Mouse (Mus musculus) CD4-positive naive resting alpha-beta T cell, adult 57 days (primary cell): ENCODE results near the gene Olfr945. TPM values are rescaled to one million over a fixed set of nuclear protein-coding genes. Genes with fewer than 3 reads are reported as not detected.

Source experiments
- total RNA-seq: library from RNA; stranded (reverse); gene quantifications from one replicate; pipeline ENCODE4 v1.2.4, GENCODE M21; 2023

The Olfr945 gene
- not detected for total RNA-seq

DNA sequence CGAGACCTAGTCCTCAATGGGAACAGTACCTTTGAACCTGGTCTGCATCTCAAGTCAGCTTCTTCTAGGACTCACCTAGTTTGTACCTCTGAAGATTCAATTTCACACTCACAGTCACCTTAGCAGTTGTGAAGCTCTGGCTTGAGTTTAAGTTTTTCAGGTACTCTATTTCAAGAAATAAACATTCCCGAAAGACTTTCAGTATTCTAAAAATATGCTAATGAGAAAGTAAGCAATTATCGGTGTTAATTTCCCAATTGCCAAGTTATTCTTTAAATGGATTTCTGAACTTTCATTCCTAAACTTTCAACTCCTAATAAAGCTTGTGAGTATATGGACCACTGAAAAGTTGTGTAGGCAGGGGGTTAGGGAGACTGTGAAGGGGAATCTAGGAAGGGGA is at the start of gene Olfr945:
TSS of gene Olfr945 (minus strand) at position 101 of the 400 bp plus-strand sequence.

DNA sequence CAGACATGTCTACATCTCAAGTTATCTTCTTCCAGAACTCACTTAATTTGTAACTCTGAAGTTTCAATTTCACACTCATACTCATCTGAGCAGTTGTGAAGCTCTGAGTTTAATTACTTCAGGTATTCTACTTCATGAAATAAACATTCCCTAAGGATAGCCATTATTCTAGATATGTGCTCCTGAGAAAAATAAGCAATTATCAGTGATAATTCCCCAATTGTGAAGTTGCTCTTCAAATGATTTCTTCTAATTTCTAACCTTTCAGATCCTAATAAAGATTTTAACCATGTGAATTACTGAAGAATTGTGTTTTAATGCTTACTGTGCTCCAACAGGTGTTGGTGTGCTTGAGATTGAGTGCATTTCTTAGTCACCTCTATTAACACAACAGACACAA is 49.3 kb upstream of the Olfr945 start, which contains the start of gene Olfr948:
TSS of gene Olfr948 (minus strand) at position 101 of the 400 bp plus-strand sequence.

DNA sequence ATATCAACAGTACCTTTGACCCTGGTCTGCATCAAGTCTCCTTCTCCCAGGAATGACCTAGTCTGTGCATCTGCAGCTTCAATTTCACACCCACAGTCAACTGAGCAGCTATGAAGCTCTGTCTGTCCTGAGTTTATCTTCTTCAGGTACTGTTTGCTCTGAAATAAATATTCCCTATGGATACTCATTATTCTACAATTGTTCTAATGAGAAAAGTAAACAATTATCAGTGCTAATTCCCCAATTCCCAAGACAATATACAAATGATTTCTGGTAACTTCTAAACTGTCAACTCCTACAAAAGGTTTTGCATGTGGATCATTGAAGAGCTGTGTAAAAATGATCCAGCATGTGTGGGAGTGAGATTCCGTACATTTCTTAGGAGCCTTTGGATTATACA is 26.7 kb downstream of the Olfr945 start, which contains the start of gene Olfr1537:
TSS of gene Olfr1537 (minus strand) at position 101 of the 400 bp plus-strand sequence.

Other genes starting within 250 kb of the Olfr945 start
- not detected for gene Olfr937, start 211.9 kb downstream of the Olfr945 start, total RNA-seq
- gene Olfr938, start 197.9 kb downstream of the Olfr945 start, total RNA-seq, result not detected
- not detected for gene Olfr27, start 148.7 kb downstream of the Olfr945 start, total RNA-seq
- gene Olfr943, start 110.5 kb downstream of the Olfr945 start, total RNA-seq, result not detected
- not detected for gene Olfr944, start 74.9 kb downstream of the Olfr945 start, total RNA-seq
- gene Olfr1537, start 26.8 kb downstream of the Olfr945 start, total RNA-seq, result not detected
- gene Olfr948, start 49.2 kb upstream of the Olfr945 start, total RNA-seq, result not detected
- gene Olfr951, start 110.6 kb upstream of the Olfr945 start, total RNA-seq, result not detected
- gene Olfr952, start 150.3 kb upstream of the Olfr945 start, total RNA-seq, result not detected
- not detected for gene Olfr954, start 179.9 kb upstream of the Olfr945 start, total RNA-seq
- not detected for gene Olfr955, start 195.1 kb upstream of the Olfr945 start, total RNA-seq
- gene Olfr44, start 217.2 kb upstream of the Olfr945 start, total RNA-seq, result not detected
- gene Olfr957, start 239.0 kb upstream of the Olfr945 start, total RNA-seq, result not detected